Comparison of ENCODE assay signal across 8 mouse cellular contexts in the genomic region with DNA sequence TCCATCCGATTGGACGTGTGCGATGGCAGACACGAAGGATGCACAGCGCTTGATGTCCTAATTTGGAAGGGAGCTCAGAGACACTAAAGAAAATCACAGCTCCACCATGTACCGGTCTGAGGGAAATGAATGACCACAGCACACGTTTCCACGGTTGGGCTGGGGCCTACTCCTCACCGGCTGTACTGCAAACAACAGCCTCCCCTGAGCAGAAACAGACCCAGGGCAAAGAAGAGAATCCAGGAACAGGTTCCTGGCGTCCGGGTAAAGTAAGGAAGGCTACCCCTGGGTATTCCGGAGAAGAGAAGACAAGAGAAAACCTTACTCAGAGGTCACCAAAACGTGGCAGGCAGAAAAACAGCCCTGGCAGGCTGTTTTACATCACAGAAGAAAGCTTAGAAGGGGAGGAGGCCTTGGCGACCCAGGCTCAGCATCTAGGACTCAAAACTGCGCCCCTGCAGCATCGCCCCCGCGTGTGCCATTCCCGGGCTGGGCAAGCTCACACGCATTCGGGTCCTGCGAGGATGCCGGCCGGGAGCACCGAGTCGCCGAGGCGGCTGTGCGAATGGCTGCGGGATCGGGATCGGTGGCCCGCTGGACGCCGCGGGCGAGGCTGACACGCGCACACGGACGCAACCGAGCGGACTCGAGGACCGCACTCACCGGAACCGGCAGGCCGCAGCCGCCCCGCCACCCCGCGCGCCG. TPM values are rescaled to one million over a fixed set of nuclear protein-coding genes. Genes with fewer than 3 reads are reported as not detected.
DNase-seq lines count a peak whose midpoint lies in the region; ATAC-seq and TF ChIP-seq lines count a peak whose summit lies in the region.

No protein-coding gene starts in this region.

- WGBS in lung, embryonic 16.5 days, result 3% methylated on average over 41 of the region's 54 CpGs
- under 1% methylated on average over 54 of the region's 54 CpGs for WGBS in forebrain, embryonic 12.5 days
- WGBS in midbrain, embryonic 10.5 days, result under 1% methylated on average over 53 of the region's 54 CpGs
- 2% methylated on average over 42 of the region's 54 CpGs for WGBS in stomach, postnatal 0 days

- no peaks in the 10 kb centered on the region for H3K4me1 ChIP-seq in lung, embryonic 16.5 days (replicated peaks; ENCODE audit: control insufficient read depth, insufficient read depth, low read length)
- peaks cover 22% of the 10 kb centered on the region for H3K4me1 ChIP-seq in forebrain, embryonic 12.5 days
- H3K4me1 ChIP-seq in midbrain, embryonic 10.5 days, result peaks cover 21% of the 10 kb centered on the region
- H3K4me1 ChIP-seq in stomach, postnatal 0 days (replicated peaks; ENCODE audit: control insufficient read depth, insufficient read depth), result no peaks in the 10 kb centered on the region; the same call in 1 of the 2 replicates

- peak overlapping the region; percentile 81 for H3K4me2 ChIP-seq in lung, embryonic 16.5 days (ENCODE audit: low read depth, low read length)
- H3K4me2 ChIP-seq in forebrain, embryonic 12.5 days, result peak overlapping the region; percentile 69
- peak overlapping the region; percentile 95 for H3K4me2 ChIP-seq in stomach, postnatal 0 days (replicated peaks; ENCODE audit: low read depth)

- H3K9me3 ChIP-seq in lung, embryonic 16.5 days (ENCODE audit: control insufficient read depth, low read length), result no peaks in the 10 kb centered on the region
- H3K9me3 ChIP-seq in forebrain, embryonic 12.5 days, result no peaks in the 10 kb centered on the region
- no peaks in the 10 kb centered on the region for H3K9me3 ChIP-seq in midbrain, embryonic 10.5 days (replicated peaks)
- no peaks in the 10 kb centered on the region for H3K9me3 ChIP-seq in stomach, postnatal 0 days (ENCODE audit: control insufficient read depth, low read length)

- H3K27ac ChIP-seq in lung, embryonic 16.5 days (ENCODE audit: low read length), result peak overlapping the region; percentile 26; the same call in 1 of the 2 replicates
- H3K27ac ChIP-seq in forebrain, embryonic 12.5 days, result peak overlapping the region; percentile 90
- peak overlapping the region; percentile 92 for H3K27ac ChIP-seq in midbrain, embryonic 10.5 days (replicated peaks)
- H3K27ac ChIP-seq in stomach, postnatal 0 days (replicated peaks), result peak overlapping the region; percentile 91

- peak overlapping the region; percentile 76 for H3K9ac ChIP-seq in lung, embryonic 16.5 days (ENCODE audit: low read length)
- peak overlapping the region; percentile 81 for H3K9ac ChIP-seq in forebrain, embryonic 12.5 days
- H3K9ac ChIP-seq in stomach, postnatal 0 days (ENCODE audit: low read length), result peak overlapping the region; percentile 78

- peak; percentile 55 for ATAC-seq in lung, embryonic 16.5 days (ENCODE audit: low read depth)
- ATAC-seq in activated CD4-positive, CD25-positive, alpha-beta regulatory T cell, adult 4 months, result peak; percentile 28
- ATAC-seq in forebrain, embryonic 12.5 days (ENCODE audit: low FRiP score), result peak; percentile 72
- peak; percentile 51 for ATAC-seq in stomach, postnatal 0 days (ENCODE audit: low FRiP score, low TSS enrichment)

- TF ChIP-seq CTCF in stomach, postnatal 0 days (IDR thresholded peaks at IDR 0.05; ENCODE audit: low read depth), result no peak

- H3K36me3 ChIP-seq in lung, embryonic 16.5 days (ENCODE audit: control insufficient read depth, insufficient read depth, low read length), result no peaks in the 10 kb centered on the region
- no peaks in the 10 kb centered on the region for H3K36me3 ChIP-seq in forebrain, embryonic 12.5 days (replicated peaks)
- peaks cover 3% of the 10 kb centered on the region; the same call in 1 of the 2 replicates for H3K36me3 ChIP-seq in midbrain, embryonic 10.5 days
- H3K36me3 ChIP-seq in stomach, postnatal 0 days (ENCODE audit: control insufficient read depth, insufficient read depth, low read length), result no peaks in the 10 kb centered on the region

- peak overlapping the region; percentile 70 for H3K4me3 ChIP-seq in lung, embryonic 16.5 days (ENCODE audit: low read length)
- peak overlapping the region; percentile 77 for H3K4me3 ChIP-seq in forebrain, embryonic 12.5 days (replicated peaks)
- H3K4me3 ChIP-seq in midbrain, embryonic 10.5 days, result peak overlapping the region; percentile 84
- H3K4me3 ChIP-seq in stomach, postnatal 0 days (ENCODE audit: low read depth, low read length), result peak overlapping the region; percentile 84

- no peaks in the 10 kb centered on the region; the same call in 1 of the 2 replicates for H3K27me3 ChIP-seq in lung, embryonic 16.5 days (ENCODE audit: control insufficient read depth, insufficient read depth, low read depth, low read length)
- no peaks in the 10 kb centered on the region for H3K27me3 ChIP-seq in forebrain, embryonic 12.5 days
- H3K27me3 ChIP-seq in midbrain, embryonic 10.5 days (ENCODE audit: low read depth, poor library complexity, severe bottlenecking), result peaks cover 10% of the 10 kb centered on the region
- H3K27me3 ChIP-seq in stomach, postnatal 0 days (ENCODE audit: control insufficient read depth, insufficient read depth, low read length), result no peaks in the 10 kb centered on the region

- DNase-seq in lung, postnatal 4 days, result no peak
- peak; percentile 41 for DNase-seq in layer of hippocampus, adult 9-11 months
- DNase-seq in midbrain, embryonic 10.5 days (ENCODE audit: low spot score), result peak; percentile 74
- DNase-seq in stomach, postnatal 0 days (ENCODE audit: low spot score), result peak; percentile 30
- no peak for DNase-seq in gastrocnemius, postnatal 10 days

- TF ChIP-seq EP300 in stomach, postnatal 0 days (optimal IDR thresholded peaks at IDR 0.05), result no peak

RNA-seq across cellular contexts. Expression of a gene that starts 0.8 kb away (rescaled TPM):
- polyA plus RNA-seq in lung, embryonic 16.5 days (2015; fragmentation: Nextera tagmentation; extraction: Ambion mirVana), result 2.8 and 3.0 TPM in 2 replicates
- 1 to 10 TPM; 5.6 to 7.7 TPM for polyA plus RNA-seq in activated CD4-positive, CD25-positive, alpha-beta regulatory T cell, adult 4 months (2017; shearing (Covaris generic))
- 9.5 and 11.7 TPM in 2 replicates for polyA plus RNA-seq in forebrain, embryonic 12.5 days (2016; fragmentation: Nextera tagmentation; extraction: Ambion mirVana)
- polyA plus RNA-seq in midbrain, embryonic 10.5 days (2016; fragmentation: Nextera tagmentation; extraction: Ambion mirVana), result 7.5 and 8.2 TPM in 2 replicates
- 3.8 and 4.4 TPM in 2 replicates for polyA plus RNA-seq in stomach, postnatal 0 days (2015; fragmentation: Nextera tagmentation; extraction: Ambion mirVana)
- 10 to 100 TPM; 11.2 to 13.2 TPM for total RNA-seq in gastrocnemius, postnatal 10 days (2021)

RNA-seq across cellular contexts. Expression of a gene that starts 32.5 kb away (rescaled TPM):
- polyA plus RNA-seq in lung, embryonic 16.5 days (2015; fragmentation: Nextera tagmentation; extraction: Ambion mirVana), result 9.7 and 10.2 TPM in 2 replicates
- polyA plus RNA-seq in activated CD4-positive, CD25-positive, alpha-beta regulatory T cell, adult 4 months (2017; shearing (Covaris generic)), result 10 to 100 TPM; 16.0 to 19.0 TPM
- 12.9 and 15.6 TPM in 2 replicates for polyA plus RNA-seq in forebrain, embryonic 12.5 days (2016; fragmentation: Nextera tagmentation; extraction: Ambion mirVana)
- 6.1 and 6.6 TPM in 2 replicates for polyA plus RNA-seq in midbrain, embryonic 10.5 days (2016; fragmentation: Nextera tagmentation; extraction: Ambion mirVana)
- polyA plus RNA-seq in stomach, postnatal 0 days (2015; fragmentation: Nextera tagmentation; extraction: Ambion mirVana), result 5.8 and 6.4 TPM in 2 replicates
- total RNA-seq in gastrocnemius, postnatal 10 days (2021), result 10 to 100 TPM; 46.5 to 52.0 TPM

Comparison
In these comparisons a context has a peak if more than half of its experiments do, and no peak if none do; other contexts are left out.
1. H3K27ac ChIP-seq: peak in every context shown above with its lines; median percentile 92 in midbrain, embryonic 10.5 days; 91 in stomach, postnatal 0 days; 90 in forebrain, embryonic 12.5 days; 26 in lung, embryonic 16.5 days.
2. DNase-seq: peak in layer of hippocampus, adult 9-11 months (single experiment), midbrain, embryonic 10.5 days (single experiment) and stomach, postnatal 0 days (single experiment); none in lung, postnatal 4 days (0 of 2) and gastrocnemius, postnatal 10 days (single experiment).
3. Peak in every context shown above with its lines, with median percentiles within 50 percentile points of each other: ATAC-seq, H3K4me2 ChIP-seq, H3K4me3 ChIP-seq and H3K9ac ChIP-seq.